Mouse (Mus musculus) lung, adult 2 months (tissue): ENCODE data around the gene Cga.

Experiments
- CTCF ChIP-seq: fragments of 200-500 bp; IDR thresholded peaks from 2 replicates; pipeline ENCODE4 v1.5.1; 2011; ENCODE audit warnings: mild to moderate bottlenecking, low read length, control low read depth; ENCODE audit not compliant: insufficient read depth
- POLR2A ChIP-seq: fragments of 200-500 bp; IDR thresholded peaks from 2 replicates; pipeline ENCODE4 v1.6.1; 2011; ENCODE audit warnings: low read depth, mild to moderate bottlenecking, control low read depth, low read length, borderline replicate concordance; ENCODE audit errors: extremely low read depth

DNA sequence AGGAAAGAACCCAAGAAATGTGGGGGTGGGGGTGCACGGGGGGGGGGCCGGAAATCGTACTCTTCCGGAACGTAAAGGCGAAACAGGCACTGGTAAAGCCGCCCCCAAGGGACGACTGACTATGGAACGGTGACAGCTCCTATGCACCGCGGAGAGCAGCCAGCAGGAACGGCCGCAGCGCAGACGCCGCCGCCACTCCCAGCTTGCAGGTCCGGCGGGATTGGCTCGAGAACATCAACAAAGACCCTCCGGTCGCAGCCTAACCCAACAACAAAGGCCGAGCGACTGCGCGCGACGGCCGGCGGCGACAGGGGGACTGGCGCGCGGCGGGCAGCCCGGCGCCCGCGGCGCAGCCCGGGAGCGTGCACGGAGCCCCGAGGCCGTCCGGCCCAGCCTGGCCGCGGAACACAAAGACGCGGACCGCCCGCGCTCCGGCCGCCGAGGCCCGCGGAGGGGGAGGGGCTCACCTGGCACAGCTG lies 11.2 kb upstream of the Cga start:
- TF ChIP-seq CTCF (no peak), POLR2A (no peak)
